Mouse (Mus musculus): ENCODE measurements around the gene Grtp1.

The Grtp1 gene

DNA sequence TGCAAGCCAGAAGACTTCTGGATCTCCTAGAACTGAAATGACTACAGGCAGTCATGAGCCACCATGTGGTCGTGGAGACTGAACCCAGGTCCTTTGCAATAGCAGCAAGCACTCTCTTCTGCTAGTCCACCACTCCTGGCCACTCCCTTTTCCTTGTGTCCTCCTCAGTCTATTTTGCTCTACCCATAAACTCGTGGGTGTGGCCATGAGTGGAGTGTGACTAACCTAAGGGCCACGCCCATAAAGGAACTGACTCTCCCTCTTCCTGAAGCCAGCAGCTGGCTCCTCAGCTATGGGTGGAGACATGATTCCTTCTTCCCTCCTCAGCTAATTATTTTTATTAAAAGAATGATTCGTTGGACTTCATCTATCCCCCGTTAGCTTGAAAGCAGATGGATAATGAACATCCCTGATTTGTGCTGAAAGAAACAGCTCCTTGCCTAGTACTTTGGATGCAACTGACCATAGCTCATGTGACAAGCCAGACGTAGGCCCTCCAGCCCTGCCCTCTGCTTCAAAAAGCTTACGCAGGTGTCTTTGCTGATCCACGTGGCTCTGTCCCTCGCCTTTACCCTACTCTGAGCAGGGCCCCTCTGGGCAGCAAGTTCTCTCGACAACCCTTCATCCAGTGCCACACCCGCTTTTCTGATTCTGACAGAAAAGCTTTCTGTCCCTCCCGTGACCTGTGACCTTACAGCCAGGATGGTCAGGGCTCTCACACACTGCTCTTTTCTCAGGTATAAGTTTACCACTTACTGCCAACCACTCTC, 4.1 kb upstream of the Grtp1 start:
- DNase-seq (ENCODE audit: low read depth), result peak; percentile 63

DNA sequence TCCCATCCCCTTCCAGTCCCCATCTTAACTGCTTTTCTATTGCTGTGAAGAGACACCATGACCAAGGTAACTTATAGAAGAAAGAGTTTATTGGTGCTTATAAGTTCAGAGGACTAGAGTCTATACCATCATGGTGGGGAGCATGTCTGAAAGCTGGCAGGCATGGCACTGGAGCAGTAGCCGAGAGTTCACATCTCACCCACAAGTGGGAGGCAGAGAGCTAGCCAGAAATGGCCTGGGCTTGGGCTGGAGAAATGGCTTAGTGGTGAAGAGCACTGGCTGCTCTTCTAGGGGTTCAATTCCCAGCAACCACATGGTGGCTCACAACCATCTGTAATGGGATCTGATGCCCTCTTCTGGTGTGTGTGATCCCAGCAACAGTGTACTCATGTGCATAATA, 3.1 kb upstream of the Grtp1 start:
- peak; percentile 17 for DNase-seq (ENCODE audit: low read depth)

DNA sequence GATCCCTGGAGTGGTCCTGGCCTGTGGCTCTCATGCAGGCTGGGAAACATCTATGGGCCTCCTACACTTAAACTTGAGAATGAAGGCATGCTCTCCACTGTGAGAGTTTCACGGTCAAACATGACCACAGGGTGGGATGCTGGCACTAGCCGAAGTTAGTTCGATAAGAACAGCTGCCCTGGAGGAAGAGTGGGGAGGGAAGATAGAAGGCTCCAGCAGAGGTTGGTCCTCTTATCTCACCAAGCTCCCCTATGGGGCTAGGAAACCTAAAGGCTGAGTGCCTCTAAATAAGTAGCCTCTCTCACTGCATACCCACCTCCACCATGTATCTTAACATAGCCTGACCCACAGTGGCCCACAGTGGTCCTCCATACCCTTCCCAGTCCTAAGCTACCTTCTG, 2.4 kb upstream of the Grtp1 start:
- DNase-seq (ENCODE audit: low read depth), result no peak

DNA sequence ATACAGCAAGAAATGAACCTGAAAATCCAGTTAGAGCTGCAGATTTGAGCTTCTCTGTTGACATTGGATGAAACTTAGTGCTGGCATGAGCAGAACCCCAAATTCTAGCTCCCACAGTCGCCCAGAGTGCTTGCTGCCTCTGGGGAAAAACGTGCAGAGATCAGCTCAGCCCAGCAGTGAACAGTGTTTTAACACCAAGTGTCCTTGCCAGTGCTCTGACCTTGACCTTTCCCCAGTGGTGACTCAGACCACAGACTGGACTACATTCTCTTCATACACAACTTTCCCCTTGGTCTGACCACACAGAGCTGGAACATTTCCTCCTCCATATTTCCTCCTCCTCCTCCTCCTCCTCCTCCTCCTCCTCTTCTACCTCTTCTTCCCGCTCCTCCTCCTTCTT, 1.6 kb upstream of the Grtp1 start:
- DNase-seq (ENCODE audit: low read depth), result peak; percentile 46

DNA sequence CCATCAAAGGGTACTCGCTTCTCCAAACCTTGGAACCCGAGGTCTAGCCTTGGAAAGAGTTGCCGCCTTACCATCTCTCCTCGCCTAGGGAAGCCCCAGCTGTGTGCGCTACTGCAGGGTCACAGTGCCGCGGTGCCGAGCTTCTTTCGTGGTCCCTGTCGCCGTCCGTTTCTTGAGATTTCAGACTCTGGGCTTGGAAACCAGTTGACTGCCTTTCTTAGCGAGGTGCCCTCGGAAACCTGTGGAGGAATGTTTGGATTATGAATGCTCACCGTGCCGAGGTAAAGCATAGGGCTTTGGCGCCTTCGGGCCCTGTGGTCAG, 554 bp upstream of the Grtp1 start:
- no peak for DNase-seq (ENCODE audit: low read depth)

DNA sequence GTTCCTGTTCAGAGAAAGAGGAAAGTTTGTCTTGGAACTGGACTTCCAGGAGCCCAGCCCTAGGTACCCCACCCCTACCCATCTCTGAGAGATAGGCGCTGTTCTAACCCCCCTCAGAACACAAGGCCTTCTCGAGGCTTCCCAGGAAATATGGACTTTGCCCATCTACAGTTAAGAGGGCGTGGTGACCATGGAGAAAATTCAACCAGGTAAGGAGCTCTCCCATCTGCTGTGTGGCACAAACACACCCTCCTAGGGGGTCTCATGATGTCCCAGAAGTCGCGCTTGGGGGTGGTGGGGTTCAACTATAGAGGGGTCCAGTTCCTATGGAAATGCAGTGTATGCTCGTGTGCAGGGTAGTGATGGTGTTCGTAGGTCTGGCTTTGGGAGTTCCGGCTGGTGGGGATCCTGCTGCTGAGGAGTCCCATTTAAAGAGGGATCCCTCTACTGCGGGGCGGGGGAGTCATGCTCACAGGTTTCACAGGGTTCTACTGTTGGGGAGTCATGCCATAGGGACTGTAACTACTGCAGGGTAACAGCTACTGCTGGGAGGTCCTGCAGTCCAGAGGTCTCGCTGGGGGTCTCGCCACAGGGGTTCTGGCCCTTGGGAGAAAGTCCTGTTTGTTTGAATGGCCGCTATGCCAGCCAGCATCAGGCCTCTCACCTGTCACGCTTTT, 897 bp downstream of the Grtp1 start:
- DNase-seq (ENCODE audit: low read depth), result no peak

DNA sequence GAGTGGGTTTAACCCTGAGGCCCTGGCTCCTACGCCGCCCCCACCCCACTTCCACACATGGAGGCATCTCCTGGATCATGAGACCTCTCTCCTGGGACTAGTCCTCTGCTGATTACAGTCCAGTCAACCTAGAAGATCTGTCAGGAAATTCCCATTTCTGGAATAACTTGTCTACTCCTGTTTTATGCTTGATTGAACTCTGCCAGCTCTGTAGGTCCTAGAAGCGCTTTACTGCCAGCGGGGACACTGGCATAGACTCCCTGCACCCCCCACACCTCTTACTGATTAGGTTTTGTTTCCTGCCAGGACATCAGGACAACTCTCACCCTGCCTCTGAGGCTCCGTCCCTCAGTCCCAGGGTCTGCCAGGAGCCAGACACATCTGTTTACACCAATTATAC, 2.9 kb downstream of the Grtp1 start:
- no peak for DNase-seq (ENCODE audit: low read depth)

DNA sequence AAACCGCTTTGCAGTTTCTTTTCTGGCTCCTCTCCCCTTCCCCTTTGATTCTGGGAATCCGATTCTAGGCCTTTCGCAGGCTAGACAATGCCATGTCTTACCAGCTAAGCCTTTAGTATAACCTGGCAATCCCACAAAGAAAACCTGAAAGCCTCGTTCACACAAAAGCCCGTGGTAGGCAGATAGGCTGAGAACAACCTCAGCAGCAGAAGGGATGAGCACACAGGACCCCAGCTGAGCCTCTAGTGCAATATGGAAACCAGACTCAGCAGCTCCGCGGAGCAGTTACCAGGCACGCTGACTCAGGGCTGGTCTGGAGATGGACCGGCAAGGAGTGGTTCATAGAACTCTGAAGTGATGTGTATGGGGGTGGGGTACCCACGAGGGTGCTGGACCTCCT, 5.6 kb downstream of the Grtp1 start:
- peak; percentile 36 for DNase-seq (ENCODE audit: low read depth)

DNA sequence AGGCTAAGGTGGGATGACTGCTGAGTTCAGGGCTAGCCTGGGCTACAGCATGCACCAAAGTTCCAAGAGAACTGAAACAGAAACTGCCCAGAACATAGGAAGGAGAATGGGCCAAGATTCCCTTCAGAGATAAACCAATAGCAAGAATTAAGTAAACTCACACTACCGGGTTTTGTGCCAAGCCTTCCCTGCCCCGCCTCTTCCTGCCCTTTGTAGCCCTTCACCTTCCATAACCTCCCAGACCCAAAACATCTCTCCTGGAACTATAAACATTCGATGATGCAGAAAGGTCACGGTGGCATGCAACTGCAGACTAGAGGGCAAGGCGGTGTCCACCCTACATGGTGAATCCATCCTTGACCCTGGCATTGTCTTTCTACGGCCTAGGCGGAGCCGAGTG, 10.2 kb downstream of the Grtp1 start:
- DNase-seq (ENCODE audit: low read depth), result no peak

DNA sequence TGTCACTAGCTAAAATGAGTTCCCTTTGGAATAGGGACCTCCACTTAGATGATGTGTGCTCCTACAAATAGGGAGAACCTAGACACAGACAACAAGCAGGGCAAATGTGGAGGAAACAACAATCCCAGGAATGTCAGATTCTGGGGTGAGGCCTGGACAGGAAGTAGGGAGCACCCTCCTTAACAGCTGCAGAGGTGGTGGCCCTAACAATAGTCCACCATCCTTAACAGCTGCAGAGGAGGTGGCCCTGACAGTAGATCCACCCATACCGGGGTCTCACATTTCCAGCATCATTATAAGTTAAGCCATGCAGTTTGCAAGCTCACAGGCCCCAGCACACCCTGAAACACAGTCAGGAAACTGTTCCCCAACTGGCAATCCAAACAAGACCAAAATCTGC, 11.6 kb downstream of the Grtp1 start:
- no peak for DNase-seq (ENCODE audit: low read depth)

DNA sequence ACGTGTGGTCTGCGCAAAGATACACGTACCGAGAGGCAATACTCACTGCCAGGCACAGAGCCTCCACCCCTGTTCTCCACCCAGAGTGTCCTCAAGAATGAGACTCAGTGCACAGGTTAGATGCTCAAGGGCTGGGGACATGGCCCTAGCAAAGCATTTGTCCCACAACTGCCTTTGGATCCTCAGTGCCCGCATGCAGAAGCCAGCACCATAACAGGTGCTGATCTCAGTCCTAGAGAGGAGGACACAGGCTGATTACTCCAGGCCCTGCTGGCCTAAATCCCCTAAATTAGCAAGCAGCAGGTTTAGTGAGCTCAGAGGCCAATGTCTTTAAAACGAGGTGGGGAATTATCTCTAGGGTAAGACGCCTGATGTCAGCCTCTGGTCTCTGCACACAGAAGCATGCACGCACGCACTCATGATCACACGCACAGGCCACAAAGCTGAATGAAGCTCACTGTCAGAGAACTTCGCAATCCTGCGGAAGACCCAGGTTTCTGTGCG, 12.3 kb downstream of the Grtp1 start:
- no peak for DNase-seq (ENCODE audit: low read depth)

DNA sequence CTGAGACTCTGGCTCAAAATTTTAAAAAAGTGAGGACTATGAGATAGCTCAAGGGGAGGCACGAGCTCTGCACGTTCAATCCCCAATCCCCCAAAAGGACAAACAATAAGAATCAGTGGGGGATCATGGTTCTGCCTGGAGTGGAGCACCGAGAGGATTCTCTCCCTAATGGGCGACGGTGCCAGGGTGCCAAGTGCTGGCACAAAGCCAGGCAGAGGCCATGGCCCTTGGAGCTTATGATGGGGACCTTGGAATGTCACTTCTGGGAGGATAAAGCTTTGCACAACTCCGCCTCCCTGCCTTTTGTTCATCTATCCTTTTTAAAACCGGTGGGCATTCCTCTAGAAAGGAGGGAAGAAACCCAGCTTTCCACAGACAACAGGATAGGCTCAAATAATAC, 12.8 kb downstream of the Grtp1 start:
- DNase-seq (ENCODE audit: low read depth), result no peak

DNA sequence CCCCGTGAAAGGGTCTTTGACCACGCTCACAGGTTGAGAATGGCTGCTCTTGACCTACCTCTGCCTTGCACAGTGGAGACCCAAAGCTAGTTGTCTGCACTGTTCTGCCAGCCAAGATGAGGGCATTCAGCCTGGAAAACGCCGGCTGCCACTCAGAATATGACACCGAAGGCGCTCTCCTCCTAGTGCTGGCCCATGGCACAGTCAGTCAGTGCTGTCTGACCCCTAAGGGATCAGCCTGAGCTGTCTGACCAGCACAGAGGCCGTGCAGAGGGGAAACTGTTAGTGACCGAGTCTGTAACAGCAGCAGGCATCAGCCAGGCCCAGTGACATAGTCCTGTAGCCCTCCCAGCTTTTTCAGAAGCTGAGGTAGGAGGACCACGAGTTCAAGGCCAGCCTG, 13.2 kb downstream of the Grtp1 start:
- no peak for DNase-seq (ENCODE audit: low read depth)

DNA sequence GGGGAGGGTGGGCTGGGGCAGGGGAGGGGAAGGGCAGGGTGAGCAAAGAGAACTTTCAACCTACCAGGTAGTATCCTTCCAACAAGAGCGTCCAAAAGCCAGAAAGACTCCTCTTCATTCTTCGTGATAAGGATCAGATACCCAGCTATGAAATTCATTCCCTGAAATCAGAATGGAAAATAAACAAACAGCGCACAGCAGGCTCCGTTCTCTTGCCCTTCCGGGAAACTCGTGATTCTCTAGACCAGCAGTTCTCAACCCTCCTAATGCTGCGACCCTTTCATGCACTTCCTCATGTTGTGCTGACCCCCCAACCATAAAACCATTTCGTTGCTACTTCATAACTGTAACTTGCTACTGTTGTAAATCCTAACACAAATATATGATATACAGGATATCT, 13.6 kb downstream of the Grtp1 start:
- DNase-seq (ENCODE audit: low read depth), result no peak

DNA sequence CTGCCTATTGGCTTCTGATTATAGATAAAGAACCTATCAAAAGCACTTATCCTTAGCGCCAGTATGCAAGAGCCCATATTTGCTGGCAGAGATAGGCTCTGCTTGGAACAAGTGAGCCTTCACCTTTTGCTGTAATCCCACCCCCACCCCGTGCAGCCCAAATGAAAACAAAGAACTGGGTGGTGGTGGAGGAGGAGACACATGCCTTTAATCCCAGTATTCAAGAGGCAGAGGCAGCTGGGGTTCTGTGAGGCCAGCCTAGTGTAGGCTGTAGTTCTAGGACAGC, 18.8 kb downstream of the Grtp1 start:
- DNase-seq (ENCODE audit: low read depth), result no peak

DNA sequence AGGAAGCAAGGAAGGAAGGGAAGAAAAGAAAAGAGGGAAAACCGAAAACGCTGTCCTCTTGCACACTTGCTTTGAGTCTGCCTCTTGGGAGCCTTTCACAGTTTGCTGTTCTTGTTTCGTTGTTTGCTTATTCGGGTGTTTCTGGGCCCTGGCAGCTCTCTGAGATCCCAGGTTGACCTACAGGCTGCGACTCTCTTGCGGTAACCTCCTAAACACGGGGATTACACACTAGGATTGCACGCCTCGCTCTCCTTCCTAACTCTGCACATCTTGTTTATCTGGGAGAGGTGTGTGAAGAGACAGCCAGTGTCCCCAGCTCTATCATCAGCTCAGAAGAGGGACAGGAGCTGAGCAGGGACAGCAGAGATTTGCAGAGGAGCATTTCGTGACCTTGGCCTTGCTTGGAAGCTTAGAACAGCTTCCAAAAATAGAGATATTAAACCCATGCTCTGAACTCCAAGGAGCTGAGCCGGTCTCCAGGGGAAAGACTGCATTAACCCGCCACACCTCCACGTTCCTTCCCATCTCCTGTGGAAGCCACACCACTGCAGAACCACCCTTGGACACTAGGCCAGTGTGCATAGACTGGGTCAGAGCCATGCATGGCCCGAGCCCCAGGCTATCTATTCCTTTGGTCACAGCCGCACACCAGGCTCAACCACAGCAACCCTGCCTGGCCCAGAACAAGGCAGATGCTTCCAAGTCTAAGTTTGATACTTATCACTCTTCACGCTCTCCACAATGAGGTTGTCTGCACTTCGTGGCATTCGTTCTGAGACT, 19.3 kb downstream of the Grtp1 start:
- DNase-seq (ENCODE audit: low read depth), result no peak

DNA sequence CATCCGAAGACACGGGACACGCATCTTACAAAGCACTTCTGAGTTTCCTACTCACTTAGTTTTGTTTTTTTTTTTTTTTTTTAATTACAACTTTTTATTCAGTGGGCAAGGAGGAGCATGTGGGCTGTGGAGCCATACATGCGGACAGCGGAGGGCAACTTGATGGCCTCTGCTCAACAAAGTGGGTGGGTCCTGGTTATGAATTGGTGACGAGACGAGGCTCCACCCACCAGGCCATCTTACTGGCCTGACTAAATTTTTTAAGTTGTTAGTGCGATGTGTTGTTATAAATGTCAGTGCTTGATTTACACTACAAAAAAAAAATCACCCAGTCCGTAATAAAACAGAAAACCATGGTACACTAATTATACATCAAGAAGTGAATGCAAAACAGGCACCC, 20.0 kb downstream of the Grtp1 start:
- DNase-seq (ENCODE audit: low read depth), result no peak

DNA sequence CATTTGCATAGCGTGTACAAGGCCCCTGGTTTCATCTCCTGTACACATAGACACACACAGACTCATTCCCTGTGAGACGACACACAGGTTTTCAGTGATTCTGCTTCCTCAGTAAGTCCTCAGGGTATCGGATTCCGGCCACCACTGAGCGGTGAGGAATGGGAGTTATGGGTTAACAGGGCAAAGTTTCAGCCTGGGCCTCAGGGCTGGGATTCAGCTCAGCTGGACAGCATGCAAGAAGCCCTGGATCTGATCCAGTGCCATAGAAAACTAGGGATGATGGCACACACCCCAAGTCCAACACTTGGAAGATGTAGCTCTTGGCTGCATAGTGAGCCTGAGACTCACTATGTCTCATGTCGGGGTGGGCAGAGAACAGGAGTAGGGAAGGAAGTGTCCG, 20.5 kb downstream of the Grtp1 start:
- DNase-seq (ENCODE audit: low read depth), result peak; percentile 30

DNA sequence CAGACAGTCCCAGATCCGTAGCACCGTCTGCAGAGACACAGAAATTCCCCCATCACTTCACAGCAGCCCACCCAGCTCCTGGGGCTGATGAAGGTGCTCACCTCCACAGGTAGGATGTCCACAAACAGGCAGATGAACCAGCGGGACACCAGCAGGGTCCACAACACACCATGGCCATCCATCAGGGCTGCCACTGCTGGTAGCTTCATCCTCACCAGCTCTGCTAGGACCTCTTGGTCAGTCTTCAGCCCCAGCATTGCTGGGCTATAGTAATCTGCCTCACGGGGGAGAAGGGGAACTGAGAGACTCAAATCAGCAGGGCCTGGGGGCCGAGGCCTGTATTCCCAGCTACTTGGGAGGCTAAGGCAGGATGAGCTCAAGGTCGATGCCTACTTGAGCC, 20.9 kb downstream of the Grtp1 start:
- no peak for DNase-seq (ENCODE audit: low read depth)

DNA sequence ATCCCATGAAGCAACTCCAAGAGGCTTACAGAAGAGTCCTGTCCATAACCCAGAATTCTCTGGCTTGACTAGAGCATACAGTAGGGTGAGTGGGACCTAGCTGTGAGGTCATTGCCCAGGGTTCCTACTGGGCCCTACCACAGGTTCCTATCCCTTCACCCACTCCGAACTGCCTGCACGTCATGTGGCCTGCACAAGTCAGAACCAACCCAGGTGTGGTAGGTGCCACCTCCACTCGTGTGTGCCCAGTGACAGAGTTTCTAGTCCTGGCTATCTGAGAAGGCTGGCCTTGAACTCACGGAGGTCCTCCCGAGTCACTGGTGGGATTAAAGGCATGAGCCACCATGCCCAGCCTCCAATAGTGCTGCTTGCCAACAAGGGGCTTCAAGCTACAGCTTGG, 22.3 kb downstream of the Grtp1 start:
- no peak for DNase-seq (ENCODE audit: low read depth)

DNA sequence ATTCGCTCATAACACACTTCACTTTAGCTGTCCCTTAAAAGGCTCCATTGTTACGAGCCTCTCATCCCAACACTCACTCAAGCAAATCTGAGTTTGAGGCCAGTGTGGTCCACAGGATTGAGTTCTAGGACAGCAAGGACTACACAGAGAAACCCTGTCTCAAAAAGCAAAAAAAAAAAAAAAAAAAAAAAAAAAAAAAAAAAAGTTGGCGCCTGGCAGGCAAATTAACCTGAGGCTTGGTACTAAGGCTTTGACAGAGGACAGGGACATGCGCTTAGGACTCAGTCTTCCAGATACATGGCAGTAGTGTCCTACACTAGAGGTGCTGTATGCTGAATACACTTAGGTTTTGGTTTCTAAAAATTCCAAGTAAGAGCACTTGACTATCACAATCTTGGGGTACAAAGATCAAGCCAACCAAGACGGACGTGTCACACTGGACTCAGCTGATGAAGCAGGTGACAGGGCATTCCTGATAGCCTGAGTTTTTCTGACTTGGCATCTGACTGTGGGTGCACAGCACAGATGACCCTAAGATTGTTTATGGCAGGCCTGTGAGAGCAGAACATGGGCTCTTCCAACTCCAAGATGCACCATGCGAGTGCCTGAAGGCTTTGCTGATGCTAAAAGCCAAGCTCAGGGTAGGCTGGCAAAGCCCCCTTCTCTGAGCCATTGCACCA, 23.1 kb downstream of the Grtp1 start:
- DNase-seq (ENCODE audit: low read depth), result no peak

DNA sequence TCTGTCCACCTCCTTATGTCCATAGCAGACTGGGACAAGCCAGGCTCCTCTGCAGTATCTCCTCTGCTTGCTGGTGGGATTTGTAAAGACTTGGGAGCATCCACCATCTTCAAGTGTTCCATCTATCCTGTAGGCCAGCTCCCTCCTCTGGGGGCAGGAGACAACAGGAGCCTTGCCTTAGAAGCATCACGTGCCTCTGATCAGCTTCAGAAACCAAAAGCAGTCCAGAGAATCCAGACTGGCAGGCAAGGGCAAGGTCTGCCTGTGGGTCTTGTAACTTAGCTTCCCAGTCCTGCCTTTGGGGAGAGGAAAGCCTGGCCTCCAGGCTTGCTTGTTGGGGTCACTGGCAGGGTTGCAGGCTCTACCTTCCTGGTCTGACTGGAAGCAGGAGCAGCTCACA, 24.8 kb downstream of the Grtp1 start:
- no peak for DNase-seq (ENCODE audit: low read depth)

DNA sequence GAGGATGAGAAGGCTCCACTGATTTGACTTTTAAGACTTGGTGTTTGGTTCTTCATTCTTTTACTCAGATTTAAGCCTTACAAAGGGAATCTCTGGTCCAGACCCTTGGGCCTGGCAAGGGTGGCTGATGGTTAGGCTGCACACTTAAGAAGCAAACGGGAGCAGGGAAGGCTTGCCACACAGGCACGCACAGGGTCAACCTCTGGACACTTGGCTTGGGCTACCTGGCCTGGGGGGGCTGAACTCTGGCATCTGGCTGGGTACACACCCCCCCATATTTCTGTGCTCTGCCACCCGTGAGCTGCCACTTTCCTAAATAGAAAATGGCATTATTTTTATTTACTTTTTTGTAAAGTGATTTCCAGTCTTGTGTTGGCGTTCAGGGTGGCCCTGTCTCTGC, 25.6 kb downstream of the Grtp1 start:
- no peak for DNase-seq (ENCODE audit: low read depth)

All from NIH3T3 (cell line).